Mouse (Mus musculus): ENCODE results near the gene Hoxb1.

Hoxb1 gene

DNA sequence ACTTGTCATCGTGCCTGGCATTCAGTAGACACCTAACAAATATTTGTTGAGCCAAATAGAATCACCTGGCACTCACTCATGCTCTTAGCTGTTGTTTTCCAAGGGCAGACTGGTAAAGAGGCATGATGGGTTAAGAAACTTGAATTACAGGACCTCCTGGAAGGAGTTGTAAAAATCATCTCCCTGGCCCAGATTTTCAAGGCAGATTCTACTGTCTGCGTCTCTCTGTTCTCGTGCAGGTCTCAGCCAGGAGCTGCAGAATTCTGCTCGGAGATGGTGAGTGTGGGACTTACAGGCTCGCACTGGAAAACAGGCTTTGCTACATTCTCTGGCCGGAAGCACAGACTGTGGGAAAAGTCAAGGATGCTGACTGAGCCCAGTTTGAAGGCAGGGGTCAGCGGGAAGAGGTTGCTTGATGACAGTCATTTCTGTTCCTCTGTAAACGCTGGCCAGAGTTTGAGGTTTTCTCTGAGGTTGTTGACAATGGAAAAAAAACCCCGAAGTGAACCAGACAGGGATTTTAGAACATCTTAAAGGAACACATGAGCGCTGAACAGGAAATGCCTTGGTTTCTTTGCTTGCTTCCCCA, 38.6 kb downstream of the Hoxb1 start:
- DNase-seq (ENCODE audit: low spot score) = no peak

- no peak for DNase-seq (ENCODE audit: low spot score)
These were observed 39.3 kb downstream of the Hoxb1 start for GRCm38 (mm10) chr11:96404831-96405230.

GRCm38 (mm10) chr11:96405541-96405940, 40.0 kb downstream of the Hoxb1 start:
- no peak for DNase-seq (ENCODE audit: low spot score)

DNA sequence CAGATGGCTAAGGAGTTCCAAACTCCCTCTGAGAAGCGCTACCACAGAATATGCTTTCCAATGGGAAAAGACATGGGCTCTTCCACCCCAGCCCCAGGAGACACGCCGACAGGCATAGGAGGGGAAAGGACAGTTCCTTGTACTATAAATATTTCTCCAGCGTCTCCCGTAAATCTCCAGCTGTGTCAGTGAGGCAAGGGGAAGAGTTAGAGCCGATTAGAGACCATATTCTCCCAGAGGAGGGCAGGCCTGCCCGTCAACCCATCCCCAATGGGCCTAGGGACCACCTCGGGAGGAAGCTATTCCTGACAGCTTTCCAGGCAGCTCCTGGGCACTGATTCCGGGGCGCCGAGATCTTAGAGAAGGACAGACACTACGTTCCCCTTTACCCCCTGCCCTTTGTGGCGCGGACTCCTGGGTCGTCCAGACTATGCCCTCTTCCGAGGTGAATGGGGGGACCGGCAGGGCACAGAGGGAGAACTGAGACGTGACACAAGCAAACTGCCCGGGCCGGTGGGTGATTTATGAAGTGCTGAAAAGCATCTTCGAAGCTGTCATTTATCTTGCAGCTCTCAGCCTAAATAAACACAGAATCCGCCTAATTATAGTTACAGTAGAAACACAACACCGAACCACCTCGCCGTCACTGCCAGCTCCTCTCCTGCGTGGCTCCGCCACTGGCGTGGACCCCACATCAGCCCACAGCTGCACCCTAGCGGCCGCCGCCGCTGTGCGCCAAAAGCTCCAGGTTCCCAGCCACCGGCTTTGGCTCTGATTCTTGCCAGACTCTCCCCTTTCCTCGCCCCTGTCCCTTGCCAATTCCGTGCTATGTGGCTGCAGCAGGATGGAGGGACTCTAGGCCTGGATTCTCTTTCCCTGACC, 41.9 kb downstream of the Hoxb1 start:
- DNase-seq (ENCODE audit: low spot score) = peak; percentile 78

DNA sequence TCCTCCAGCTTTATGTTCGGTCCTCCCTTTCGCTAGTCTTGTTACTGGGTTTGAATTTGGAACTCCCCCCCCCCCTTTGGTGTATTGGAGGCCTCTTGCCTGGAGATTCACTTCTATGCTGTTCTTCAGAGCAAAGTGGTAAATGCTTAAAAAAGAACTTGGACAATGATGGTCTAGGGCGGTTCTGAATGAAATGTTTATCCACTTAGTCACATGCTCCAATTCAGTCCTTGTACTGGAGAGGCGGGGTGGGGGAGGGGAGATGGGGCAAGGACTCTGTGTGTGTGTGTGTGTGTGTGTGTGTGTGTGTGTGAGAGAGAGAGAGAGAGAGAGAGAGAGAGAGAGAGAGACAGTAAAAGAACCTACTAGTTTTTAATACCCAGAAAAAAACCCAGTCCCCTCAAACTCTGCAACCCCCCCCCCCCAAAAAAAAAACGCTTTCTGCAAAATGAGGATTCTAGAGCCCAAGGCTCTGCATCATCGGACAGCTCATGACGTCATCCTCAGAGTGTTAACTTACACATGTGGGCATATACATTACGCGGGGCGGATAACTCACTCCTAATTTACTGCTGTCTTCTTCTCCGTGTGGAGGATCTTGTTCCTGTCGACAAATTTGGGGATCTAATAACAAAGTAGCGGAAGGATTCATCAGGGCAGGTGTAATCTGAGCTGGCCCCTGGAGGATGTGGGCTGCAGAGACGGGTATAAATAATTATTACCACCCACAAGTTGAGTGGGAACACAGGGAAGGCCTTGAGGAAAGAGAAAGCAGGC, 42.9 kb downstream of the Hoxb1 start:
- no peak for DNase-seq (ENCODE audit: low spot score)

DNA sequence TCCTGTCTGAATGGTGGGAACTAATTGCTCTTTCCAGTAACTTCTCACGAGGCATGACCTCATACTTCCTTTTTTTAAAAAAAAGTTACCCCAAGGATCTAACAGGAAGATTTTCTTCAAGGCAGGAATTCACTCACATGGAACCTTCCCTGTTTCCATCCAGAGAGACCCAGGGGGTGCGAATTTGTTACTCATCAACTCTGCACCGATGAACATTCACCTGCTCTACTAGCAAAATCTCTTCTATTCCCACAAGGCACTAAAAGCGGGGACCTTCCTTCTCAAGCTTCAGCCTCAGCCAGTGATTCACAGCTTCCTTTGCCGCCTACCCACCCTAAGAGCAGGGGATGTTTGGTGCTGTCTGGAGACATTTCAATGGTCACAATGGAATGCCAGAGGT, 45.5 kb downstream of the Hoxb1 start:
- DNase-seq (ENCODE audit: low spot score) = no peak

DNA sequence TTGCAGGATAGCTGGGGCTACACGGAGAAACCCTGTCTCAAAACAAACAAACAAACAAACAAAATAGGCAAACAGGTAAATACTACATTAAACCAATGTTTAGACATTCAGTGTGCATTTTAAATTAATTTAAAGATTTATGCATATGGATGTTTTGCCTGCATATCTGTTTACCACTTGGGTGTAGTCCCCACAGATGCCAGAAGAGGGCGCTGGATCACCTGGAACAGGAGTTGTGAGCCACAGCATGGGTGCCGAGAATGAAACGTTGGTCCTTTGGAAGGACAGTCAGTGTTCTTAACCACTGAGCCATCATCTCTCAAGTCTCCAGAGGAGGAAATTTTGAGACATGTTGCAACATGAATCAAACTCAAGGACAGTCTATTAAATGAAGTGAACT, 46.4 kb downstream of the Hoxb1 start:
- DNase-seq (ENCODE audit: low spot score) = no peak

- no peak for DNase-seq (ENCODE audit: low spot score)
These were observed 47.5 kb downstream of the Hoxb1 start for GRCm38 (mm10) chr11:96412941-96413491.

GRCm38 (mm10) chr11:96413527-96413926, 48.0 kb downstream of the Hoxb1 start:
- DNase-seq (ENCODE audit: low spot score) = no peak

DNA sequence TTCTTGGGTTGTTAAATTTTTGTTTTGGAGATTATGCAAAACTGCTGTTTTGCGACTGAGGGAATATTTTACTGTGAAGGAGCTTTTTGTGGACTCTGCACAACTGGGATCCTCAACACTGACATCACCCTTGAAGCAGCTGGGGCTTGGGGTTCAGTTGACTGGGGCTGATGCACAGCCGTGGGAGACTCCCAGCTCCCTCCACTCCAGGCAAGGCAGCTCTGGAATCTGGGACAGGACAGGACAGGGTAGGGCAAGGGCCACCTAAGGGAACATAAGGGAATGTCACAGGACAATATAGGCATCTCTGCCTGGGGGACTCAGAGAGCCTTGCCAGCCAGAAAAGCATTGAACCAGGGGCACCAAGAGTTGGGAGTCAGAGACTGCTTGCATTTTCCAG, 48.5 kb downstream of the Hoxb1 start:
- DNase-seq (ENCODE audit: low spot score) = no peak

Data from retina, embryonic 14.5 days (tissue).